Mouse (Mus musculus) urinary bladder, postnatal 36 days (tissue): Measurements from ENCODE around the gene Vcl.
A peak's percentile ranks its signal among the peaks of the same experiment; 100 is the strongest.

ENCODE experiments used
- DNase-seq, 2 experiments: peaks; one replicate each; pipeline ENCODE4 v3.0.0; 2022; ENCODE audit warnings: low spot score in 2 of 2, mixed read lengths in 1 of 2

Gene Vcl

DNA sequence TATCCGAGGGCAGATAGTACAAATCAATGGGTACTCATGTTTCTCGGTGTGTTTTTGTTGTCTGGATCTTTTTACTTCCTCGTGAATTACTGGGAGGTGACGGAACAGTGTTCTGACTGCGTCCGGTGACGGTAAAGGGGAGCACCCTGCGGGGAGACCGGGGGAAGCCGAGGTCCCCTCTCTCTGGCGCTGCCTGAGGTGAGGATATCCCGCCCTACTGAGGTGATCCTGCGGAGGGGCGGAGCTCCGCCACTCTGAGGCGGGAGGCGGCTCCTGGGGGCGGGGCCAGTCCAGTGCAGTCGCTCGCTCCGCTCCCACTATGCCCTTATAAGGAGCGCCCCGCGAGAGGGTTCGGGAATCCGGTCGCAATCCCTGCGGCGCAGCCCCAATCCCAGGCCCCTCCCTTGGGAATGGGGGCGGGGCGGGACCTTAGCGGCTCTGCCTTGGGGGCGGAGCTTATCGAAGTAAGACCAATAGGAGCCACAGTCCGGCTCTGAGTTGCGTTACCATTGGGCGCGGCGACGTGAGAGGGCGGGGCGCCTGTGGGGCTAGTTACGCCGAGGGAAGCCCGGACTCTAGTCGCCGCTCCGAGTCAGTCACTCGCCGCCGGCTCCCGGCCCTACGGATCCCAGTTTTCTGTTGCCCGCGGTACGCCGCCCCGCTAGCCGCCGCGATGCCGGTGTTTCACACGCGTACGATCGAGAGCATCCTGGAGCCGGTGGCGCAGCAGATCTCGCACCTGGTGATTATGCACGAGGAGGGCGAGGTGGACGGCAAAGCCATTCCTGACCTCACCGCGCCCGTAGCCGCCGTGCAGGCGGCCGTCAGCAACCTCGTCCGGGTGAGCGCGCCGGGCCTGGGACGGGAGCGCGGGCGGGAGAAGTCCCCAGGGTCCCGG, at the start of gene Vcl:
Vcl (plus strand) TSS at position 551 of the 898 bp plus-strand sequence.
- peak; percentile 97 to 99 for DNase-seq

DNA sequence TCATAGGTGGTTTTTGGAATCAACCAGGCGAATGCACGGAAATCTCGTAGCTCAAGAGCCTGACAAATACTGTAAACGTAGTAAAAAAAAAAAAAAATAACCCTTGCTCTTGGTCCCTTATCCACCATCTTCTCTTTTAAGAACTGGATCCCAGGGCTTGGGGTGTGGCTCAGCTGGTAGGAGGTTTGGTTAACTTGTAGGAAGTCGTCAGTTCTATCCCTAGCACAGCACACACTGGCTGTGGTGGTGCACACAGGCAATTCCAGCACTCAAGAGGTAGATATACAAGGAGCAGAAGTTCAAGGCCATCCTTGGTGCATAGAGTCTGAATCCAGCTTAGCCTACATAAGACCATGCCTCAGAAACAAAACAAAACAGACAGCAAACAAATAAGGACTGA, 44.5 kb upstream of the Vcl start:
- no peak for DNase-seq

DNA sequence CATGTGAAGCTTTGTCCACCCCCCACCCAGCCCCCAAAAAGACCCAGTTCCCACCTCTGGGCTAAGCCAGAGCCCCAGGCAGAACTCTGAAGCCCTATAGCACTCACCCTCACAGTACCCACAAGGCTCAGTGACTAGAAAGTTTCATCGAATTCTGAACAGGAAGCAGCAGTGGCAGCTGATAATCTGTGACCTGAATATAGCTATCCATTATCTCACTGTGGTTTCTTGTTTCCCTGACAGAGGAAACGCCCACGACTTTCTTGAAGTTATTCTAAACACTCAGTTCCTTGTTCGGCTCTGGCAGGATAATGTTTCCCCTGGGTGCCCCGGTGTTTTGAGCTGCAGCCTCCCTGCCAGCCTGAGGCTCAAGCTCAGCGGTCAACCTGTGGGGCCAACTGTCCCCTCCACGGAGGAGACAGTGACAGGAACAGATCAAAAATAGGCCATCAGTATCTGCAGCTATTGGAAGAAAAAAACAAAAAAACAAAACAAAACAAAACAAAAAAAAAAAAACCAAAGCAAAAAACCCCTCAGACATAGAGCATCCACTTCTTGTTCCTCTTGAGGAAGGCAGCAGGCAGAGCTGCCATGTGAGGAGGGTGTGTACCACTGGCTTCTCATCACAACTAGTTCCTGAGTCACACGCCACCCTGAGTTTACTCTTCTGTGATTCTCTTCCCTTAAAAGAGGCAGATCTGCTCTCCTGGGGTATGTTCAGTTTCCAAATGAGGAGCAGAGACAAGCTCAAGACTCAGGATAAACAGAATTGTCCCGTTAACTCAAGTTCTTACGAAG, 43.9 kb upstream of the Vcl start:
- peak in 1 of 2 experiments; percentile 12 for DNase-seq

DNA sequence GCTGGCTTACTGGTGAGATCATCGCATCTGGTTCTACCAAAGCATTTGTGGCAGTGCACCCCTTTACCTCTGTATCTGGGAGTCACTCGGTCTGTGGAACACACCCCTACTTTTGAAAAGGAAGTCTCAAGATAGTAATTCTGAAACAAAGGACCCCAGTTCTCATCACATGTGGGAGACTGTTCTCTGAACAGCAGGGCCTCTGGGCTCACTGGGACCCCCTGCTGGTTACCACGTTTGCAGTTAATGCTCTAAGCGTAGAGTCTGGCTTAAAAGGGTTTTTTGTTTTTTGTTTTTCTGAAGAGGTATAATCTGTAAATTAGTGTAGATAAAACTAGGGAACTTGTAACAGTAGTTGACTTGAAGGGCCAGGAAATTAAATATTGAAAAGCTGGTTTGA, 42.9 kb upstream of the Vcl start:
- DNase-seq, result peak in 1 of 2 experiments; percentile 20

DNA sequence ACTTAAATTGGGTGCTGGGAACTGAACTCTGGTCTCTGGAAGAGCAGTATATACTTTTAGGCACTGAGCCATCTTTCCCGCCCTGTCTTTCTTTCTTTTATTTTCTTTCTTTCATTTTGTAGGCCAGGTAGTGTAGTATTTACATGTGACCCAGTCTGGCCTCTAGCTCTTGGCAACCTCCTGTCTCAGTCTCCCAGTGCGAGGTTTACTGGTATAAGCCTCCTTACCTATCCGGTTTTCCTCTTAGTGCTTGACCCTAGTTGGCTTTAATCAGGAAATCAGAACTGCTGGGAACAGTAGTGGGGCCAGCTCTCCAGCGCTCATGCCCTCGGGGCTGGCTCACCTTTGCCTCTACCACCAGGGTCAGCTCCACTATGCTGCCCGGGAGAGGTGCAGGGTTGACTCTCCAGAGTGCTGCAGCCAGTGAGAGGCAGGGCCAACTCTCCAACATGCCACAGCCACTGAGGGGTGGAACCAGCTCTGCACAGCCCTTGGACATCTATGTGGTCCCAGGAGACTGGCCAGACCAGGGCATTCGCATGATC, 41.6 kb upstream of the Vcl start:
- DNase-seq, result no peak

DNA sequence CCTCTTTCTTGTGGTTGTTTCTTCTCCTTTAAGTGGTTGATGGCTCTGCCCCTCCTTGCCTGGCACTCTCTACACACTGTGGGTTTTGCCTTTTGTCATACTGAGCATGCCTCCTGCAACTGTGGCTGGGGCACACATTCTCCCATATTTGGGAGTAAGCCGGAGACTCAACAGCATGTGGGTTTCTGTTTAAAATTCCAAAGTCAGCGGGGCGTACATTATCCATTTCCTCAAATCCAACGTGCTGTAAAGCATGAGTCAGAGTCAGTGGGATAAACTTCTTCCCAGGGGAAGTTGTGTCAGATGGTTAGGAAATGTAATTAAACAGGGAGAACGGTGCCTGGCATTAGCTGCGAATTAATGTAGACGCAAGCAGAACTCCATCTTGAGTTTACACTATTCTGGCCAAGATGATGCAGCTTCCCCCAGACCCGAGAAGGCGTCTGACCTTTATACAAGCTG, 37.2 kb upstream of the Vcl start:
- peak in 1 of 2 experiments; percentile 29 for DNase-seq

DNA sequence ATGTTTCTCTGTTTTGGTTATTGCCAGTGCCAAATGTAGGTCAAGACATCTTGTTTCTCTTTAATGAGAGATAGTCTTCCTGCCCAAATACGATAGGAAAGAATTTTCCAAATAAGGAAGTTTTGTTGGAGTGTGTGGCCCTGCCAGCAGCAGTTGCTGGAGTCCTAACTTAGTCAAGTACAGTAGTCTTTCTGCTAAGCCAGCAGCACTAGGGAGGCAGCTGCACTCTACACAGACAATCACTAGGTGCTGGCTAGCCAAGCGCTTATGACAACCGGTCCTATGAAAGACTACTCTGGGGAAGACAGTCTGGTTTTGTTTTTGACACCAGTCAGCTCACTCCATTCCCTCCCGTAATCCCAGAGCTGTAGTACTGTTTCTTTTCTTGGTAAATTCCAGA, 35.4 kb upstream of the Vcl start:
- no peak for DNase-seq

DNA sequence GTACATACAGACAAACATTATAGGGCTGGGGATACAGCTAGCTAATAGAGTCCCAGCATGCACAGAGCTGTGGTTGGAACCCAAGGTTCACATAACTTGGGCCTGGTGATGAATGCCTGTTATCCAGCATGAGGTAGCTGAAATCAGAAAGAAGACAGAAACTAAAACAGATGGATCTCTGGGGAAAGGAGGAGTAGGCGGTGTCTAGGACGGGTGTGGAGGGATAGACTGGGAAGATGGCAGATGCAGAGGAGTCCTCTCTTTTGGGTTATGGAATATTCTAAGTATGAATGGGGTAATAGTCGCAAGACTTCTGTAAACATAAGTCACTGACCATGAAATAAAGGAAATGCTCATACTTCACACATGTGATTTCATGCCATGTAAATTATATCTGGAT, 27.9 kb upstream of the Vcl start:
- DNase-seq, result no peak

DNA sequence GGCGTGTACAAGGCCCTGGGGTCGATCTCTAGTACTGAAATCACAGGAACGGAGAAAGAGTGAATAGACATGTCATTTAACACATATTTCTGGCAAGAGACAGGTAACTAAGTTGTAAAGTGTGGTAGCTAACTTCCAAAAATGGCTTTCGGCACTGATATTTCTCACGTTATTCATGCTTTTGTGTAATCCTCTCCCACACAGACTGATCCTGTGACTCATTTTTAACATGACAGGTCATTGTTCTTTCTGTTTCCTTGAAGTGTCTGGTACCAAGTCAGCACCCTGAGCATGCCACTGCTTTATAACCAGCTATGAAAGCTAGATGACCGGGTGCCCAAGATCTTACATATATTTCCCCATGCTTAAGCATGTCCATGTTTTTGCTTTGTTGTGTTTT, 26.1 kb upstream of the Vcl start:
- DNase-seq, result no peak

DNA sequence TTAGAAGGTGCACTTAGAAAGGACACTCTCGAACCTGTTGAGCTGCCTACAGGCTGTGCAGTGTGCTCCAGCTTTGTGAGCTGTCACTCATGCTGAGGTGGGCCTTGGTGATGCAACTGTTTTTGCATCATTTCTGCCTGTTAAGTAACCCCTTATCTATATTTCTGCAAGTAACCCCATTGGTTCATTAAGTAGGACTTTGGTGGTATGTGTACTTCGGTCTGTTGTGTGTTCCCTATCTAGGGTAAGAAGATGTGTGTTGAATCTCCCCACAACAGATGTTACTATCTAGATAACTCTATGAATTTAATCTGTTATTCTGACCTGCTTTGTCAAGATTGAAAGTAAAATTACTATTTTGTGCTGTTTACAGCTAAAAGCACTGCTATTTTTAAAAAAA, 17.4 kb upstream of the Vcl start:
- DNase-seq, result no peak

DNA sequence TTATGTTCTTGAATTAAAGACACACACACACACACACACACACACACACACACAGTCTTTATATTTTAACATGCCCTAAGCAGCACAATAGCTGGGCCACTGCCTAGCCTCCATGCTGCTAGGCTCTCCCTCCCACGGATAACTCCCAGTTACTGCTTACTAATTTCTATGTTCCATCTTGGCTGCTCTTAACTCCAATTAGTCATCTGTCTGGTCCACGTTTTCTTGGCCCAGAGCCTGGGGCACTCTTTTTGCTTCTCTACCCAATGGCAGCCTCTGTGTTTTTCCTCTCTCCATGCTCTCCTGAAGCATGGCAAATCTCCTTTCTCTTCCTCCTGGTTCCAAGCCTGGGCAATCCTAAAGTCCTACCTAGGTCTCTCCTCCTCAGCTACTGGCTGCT, 14.8 kb upstream of the Vcl start:
- peak in 1 of 2 experiments; percentile 13 for DNase-seq

DNA sequence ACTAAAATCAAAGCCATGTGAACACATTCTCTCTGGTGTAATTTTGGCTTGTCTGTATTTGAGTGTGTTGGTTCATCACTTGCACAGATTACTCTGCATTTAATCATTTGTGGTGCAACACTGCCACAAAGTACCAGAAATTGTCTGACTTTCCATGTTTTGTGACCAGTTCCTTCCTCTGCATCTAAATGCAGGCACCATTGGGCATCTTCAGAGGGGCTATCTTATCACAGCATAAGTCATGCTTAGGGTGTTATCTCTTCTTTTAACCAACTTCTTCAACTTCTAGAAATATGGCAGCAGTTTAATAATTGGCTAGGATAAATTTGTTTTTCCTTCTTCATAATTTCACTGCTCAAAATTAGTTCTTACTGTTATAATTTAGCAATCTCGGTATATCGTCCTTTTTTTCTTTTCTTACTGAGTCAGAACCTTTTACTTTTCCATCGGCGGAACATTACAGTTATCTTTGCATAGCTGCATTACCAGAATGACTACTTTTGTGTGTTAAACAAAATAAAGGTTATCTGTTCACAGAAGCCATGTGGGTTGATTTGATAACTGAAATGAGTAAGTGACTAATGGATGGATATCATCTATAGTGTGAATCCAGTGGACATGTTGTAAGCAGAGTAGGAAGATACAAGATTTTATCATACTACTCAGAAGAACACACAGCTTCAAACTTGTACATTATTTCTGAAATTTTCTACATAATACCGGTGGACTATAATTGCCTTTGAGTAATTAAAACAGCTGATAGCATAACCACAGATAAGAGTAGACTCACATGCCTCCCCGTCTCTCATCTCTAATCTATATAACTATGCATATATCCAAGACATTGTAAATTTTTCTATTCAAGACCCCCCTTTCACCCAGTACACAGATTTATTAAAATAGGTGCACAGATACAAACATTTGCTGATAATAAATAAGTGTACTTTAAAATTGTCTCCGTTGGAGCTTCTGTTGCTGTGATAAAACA, 12.3 kb upstream of the Vcl start:
- no peak for DNase-seq

DNA sequence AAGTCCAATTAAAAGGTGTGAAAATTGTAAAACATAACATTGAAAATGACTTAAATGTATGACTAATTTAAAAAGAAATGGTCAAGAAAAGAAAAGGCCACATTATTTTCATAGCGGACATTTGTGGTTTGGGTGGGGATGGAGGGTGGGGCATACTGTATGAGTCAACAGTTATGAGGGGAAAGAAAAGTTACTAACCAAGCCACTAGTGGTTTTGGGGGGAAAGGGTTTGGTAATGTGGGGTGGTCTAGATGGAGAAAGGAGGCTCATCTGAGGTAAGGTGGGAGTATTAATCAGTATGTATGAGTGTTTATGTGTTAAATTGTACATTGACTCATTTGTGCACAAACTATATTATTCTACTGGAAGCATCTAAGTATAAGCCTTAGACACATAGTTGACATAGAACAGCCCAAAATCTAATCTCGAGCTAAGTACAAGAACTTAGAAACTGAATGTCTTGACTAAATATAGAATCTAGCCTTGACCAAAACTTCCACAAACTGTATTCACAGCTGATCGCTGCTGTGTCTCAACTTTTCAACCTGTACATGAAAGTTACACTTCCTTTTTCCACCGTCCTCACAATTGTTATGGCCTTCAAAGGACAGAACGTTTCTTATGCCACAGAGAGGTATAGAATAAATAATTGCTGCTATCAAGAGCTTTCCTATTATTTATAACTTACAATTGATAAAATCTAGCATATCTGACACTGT, 5.0 kb upstream of the Vcl start:
- DNase-seq, result no peak

DNA sequence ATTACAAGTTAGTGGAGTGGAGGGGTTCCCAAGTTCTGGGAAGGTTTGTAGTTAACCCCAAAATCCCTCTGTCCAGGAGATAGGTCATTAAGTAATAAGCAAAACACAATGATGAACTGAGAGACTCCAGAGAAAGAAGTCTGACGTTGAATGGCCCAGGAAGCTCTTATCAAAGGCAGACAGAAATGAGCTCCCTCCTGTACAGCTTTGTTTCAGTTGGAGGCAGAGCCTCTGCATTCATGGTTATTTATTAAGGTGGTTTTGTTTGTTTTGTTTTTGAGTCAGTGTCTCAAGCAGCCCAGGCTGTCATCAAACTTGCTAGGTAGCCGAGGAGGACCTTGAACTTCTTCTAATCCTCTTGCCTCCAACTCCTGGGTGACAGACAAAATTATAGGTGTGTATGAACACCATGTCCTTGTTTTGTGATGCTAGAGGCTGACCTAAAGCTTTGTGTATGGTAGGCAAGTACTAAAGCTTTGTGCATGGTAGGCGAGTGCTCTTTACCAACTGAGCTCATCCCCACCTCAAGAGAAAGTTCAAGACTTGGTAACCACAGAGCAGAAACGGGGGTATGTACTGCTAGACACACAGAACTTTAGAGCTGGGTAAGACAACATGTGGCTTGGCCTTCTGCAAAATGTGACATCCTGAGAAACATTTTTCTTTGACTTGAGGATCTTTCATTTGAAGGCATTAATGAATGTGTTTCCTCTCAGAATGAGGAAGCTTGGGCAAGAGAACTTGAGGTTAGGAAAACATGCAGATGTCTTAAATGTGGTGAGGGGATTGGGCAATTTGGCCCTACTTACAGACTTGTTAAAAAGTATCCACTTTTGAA, 1.5 kb upstream of the Vcl start:
- DNase-seq, result no peak

DNA sequence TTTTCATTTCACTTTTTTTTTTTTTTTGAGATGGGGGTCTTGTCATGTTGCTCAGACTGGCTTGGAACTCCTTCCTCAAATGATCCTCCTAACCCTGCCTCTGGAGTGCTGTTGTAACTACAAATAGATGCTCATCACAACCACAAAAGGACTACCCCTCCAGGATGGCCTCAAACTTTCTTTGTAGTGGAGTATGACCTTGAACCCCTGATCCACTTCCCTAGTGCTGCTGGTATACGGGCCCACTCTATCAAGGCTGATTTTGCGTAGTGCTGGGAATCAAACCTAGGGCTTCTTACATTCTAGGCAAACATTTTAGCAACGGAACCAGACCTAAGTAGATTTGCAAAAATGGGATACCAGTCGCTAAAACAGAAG, 901 bp upstream of the Vcl start:
- DNase-seq, result no peak

DNA sequence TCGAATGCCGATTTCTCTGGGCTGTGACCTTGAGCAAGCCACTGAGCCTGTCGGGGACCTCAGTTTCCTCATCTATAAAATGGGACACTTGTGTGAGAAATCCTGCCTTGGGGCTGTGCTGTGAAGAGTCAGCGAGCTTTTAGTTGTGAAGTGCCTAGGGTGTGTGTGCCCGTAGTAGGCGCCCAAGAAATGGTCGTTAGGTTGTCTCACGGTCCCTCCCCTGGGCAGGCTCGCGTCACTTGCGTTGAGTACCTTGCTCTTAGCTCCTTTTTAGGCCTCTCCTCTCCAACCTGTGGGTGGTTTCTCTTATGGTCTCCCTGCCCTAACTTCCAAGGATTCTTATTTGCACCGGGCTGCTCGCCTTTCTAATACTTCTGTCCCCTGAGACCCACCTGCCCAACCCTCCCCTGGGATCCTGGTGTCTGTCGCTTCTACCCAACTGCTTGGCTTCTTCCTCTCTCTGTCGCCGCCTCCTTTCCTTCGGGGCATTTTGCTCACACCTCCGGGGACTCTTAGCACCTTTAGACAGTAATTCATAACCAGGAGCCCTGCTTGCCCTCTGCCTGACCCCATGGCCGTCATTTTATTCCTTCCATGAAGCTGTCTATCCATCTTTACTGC, 726 bp downstream of the Vcl start:
- DNase-seq, result peak in 1 of 2 experiments; percentile 28

DNA sequence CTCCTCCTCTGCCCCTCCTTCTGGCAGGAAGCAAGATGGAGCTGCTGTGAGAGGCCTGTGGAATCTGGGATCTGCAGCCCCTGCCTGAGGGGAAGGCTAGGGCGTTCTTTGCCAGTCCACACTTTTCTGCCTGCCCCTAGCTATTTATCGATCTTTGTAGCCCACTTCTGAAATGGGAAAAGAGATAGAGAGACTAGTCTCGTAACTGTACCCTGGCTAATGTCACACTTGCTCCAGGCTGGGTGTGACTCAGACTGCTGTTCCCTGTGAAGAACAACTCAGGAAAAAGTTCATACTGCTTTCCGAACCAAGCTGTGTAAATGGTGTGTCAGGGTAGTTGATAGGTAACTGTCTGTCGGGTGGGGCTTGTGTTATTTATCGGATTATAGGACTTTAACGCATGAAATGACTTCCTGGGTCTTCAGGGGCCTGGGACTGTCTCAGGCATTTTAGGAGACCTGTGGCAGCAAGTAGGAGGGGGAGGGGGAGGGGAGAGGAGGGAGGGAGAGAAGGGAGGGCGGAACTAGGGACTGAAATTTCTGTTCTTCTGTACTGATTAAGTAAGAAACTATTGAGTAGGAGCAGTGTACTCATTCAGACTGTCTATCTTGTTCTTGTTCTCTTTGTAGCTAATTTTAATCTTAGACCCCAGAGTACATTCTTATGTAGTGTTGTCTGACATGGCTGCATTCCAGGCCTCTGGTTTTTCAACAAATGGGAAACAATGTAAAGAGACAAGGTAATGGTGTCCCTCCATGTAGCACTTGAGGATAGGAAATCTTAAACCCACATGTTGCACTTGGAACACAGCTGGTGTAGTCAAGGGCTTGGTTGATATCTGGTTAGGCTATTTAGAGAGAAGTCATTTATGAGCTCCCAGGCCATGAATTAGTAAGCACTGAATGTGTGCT, 1.5 kb downstream of the Vcl start:
- DNase-seq, result no peak

DNA sequence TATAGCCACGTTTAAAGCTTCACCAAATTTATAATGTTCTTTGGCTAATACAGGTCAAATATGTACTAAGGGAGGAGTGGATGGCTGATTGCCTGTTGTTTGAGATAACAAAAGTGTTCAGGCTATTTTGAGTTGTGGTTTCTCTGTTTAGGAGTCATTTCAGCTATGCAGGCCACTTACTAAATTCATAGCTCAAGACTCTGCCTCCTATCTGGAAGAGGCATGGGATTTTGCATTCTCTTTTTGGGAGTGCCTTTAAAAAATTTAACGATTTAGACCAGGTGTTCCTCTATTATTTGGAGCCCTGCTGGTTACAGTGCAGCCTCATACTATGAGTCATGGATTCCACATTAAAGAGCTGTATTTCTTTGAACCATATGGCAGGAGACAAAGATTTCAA, 9.2 kb downstream of the Vcl start:
- no peak for DNase-seq
